Mouse (Mus musculus): Measurements from ENCODE around the gene Slc15a5.

GRCm38 (mm10) chr6:138069921-138070320, 9.8 kb downstream of the Slc15a5 start:
- TF ChIP-seq POLR2A (IDR thresholded peaks at IDR 0.05; ENCODE audit: insufficient read length, low read depth) (no peak), MYOD1 (IDR thresholded peaks at IDR 0.05; ENCODE audit: control insufficient read depth in 1 of 3, insufficient read length in 2 of 3, low read depth in 2 of 3) (no peak), MAX (IDR thresholded peaks at IDR 0.05; ENCODE audit: low read depth) (no peak), USF1 (IDR thresholded peaks at IDR 0.05; ENCODE audit: low read depth) (no peak), REST (IDR thresholded peaks at IDR 0.05; ENCODE audit: insufficient read depth, insufficient read length) (no peak), E2F4 (IDR thresholded peaks at IDR 0.05; ENCODE audit: insufficient read depth) (no peak), TCF12 (IDR thresholded peaks at IDR 0.05; ENCODE audit: insufficient read depth, poor library complexity, severe bottlenecking) (no peak), TCF3 (IDR thresholded peaks at IDR 0.05; ENCODE audit: insufficient read length, low read depth) (no peak), POLR2AphosphoS2 (IDR thresholded peaks at IDR 0.05; ENCODE audit: insufficient read length, low read depth) (no peak), MYOG (IDR thresholded peaks at IDR 0.05; ENCODE audit: control insufficient read depth in 1 of 3, insufficient read depth in 1 of 3, insufficient read length in 2 of 3, low read depth in 2 of 3) (no peak), SRF (IDR thresholded peaks at IDR 0.05; ENCODE audit: control insufficient read depth, insufficient read length, low read depth) (no peak)
